Mouse (Mus musculus) limb, embryonic 11.5 days (tissue): Measurements from ENCODE around the gene Bcl10. TPM values are rescaled to one million over a fixed set of nuclear protein-coding genes. Genes with fewer than 3 reads are reported as not detected.

Source experiments
- ATAC-seq: fragments of 200-750 bp; cut with Nextera tagmentation; 2 replicates; pipeline ENCODE4 v1.8.0; 2017; ENCODE audit warnings: low read depth; ENCODE audit not compliant: insufficient number of reproducible peaks, low FRiP score, low TSS enrichment
- DNase-seq: peaks from one replicate; pipeline ENCODE4 v3.0.0-alpha.2; 2015; ENCODE audit warnings: low spot score
- H3K27ac ChIP-seq: fragments of 300-500 bp; sonication (generic); replicated peaks from 2 replicates; pipeline ENCODE4 v1.5.1; 2014; ENCODE audit warnings: low read depth, mild to moderate bottlenecking, low read length
- H3K27me3 ChIP-seq: fragments of 300-500 bp; sonication (generic); 2 replicates; pipeline ENCODE4 v1.6.1; 2014; ENCODE audit warnings: mild to moderate bottlenecking, low read length, mixed read lengths; ENCODE audit not compliant: control insufficient read depth, insufficient read depth
- H3K36me3 ChIP-seq: fragments of 300-500 bp; sonication (generic); 2 replicates; pipeline ENCODE4 v1.6.1; 2014; ENCODE audit warnings: mild to moderate bottlenecking, low read length, moderate library complexity, mixed read lengths; ENCODE audit not compliant: control insufficient read depth, insufficient read depth
- H3K4me1 ChIP-seq: fragments of 300-500 bp; sonication (generic); 2 replicates; pipeline ENCODE4 v1.6.1; 2014; ENCODE audit warnings: low read length, mixed read lengths; ENCODE audit not compliant: control insufficient read depth, insufficient read depth
- H3K4me2 ChIP-seq: fragments of 300-500 bp; sonication (generic); 2 replicates; pipeline ENCODE4 v1.6.1; 2014; ENCODE audit warnings: low read depth, mild to moderate bottlenecking, moderate library complexity; ENCODE audit not compliant: severe bottlenecking
- H3K4me3 ChIP-seq: fragments of 300-500 bp; sonication (generic); 2 replicates; pipeline ENCODE4 v1.5.1; 2014; ENCODE audit warnings: low read depth, low read length
- H3K9ac ChIP-seq: fragments of 300-500 bp; sonication (generic); 2 replicates; pipeline ENCODE4 v1.6.1; 2014; ENCODE audit warnings: mild to moderate bottlenecking, low read length
- H3K9me3 ChIP-seq: fragments of 300-500 bp; sonication (generic); 2 replicates; pipeline ENCODE4 v1.6.1; 2016; ENCODE audit warnings: low read length; ENCODE audit not compliant: control insufficient read depth
- WGBS: fragments of 180-500 bp; shearing (Covaris S2); extraction: QIAGEN DNeasy Blood & Tissue Kit; methylation state at CpG from one replicate; pipeline ENCODE4 v1.1.7; 2014; 5-methylcytosine and 5-hydroxymethylcytosine counted together
- polyA plus RNA-seq: library from polyadenylated mRNA; unstranded; fragments of >200 nt; fragmentation: Nextera tagmentation; extraction: Ambion mirVana; gene quantifications from 2 replicates; pipeline ENCODE4 v1.2.1, GENCODE M21; 2014

Bcl10 gene
- polyA plus RNA-seq, 1 experiment from 2014 or later: 54.7 TPM

DNA sequence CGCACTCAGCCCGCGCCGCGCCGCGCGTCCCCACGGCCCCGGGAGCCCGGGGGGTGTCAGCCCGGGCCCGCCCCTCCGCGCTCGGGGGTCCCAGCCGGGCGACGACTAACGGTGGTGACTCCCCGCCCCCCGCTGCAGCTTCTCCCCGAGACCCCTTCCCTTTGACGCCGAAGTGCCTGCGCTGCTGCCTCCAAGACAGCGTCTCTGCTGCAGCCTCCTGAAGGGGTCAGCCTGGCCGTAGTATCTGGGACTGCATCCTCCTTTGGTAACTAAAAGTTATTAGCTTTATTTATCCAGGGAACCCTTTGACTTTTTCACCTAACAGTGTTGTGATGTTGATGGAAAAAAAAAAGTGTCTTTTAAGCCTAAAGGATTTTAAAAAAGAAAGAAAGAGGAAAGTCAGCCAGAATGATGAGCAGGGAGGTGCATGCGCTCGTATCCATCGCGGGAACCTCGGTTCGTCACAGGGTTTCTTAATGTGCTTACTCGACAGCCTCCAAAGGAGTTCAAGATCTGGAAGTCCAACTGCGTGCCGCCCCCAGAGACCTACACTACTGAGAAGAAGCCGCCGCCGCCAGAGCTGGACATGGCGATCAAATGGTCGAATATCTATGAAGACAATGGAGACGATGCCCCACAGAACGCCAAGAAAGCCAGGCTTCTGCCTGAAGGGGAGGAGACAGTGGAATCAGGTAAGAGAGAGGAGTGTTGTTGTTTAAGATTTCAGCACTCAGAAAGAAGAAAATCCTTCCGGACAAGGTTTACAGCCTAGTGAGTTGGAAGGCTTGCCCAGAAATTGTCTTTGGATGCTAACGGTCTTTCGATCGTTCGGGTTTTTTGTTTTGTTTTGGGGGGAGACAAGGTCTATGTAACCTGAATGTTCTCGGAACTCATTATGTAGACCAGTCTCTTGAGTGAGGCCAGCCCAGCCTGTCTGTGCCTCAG is 16.1 kb downstream of the Bcl10 start:
- Histone ChIP-seq H3K27ac (no peak overlapping the region), H3K4me3 (peak overlapping the region; percentile 94), H3K27me3 (no peaks in the 10 kb centered on the region), H3K4me2 (peak overlapping the region; percentile 68), H3K4me1 (peaks cover 5% of the 10 kb centered on the region), H3K9ac (peak overlapping the region; percentile 87), H3K9me3 (no peaks in the 10 kb centered on the region), H3K36me3 (peaks cover 3% of the 10 kb centered on the region)
- DNase-seq (peak; percentile 40), ATAC-seq (no peak)
- 28% methylated on average over 38 of the region's 50 CpGs for WGBS

DNA sequence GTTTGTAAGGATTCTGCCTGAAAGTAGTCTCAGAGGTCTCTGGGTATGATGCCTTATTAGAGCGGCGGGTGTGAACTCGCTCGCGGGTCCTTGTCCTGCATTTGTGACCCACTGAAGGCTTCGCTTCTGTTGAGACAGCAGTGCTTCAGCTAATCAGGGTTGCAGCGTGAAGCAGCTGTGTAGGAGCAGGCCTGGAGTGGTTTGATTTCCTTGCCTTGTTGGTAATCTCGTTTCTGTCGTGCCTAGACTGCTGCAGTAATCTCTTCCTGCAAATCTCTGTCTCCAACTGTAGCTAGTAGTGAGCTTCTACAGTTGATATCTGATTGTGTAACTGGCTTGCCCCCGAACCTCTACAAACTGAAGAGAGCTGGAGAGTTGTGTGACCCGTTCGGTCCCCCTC is 16.8 kb downstream of the Bcl10 start:
- DNase-seq (no peak), ATAC-seq (no peak)
- H3K4me3 ChIP-seq: no peak overlapping the region

DNA sequence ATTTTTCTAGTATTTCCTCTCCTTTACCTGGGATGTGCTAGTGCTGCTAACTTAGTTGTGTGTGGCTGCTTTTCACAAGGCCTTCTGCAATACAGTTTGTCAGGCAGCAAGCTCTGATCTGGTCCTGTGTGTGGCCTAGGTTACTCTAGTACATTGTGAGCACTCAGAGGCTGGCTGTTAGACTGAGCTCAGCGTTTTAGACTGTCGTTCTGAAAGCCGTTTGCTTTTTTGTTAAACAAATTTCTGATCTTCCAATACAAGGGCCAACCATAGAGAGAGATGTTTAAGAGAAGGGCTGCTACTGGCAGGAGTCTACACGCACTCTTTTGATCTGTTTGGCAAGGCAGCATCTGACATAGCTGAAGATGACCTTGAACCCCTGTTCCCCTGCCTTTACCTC is 17.4 kb downstream of the Bcl10 start:
- Histone ChIP-seq H3K9ac (no peak overlapping the region), H3K4me1 (peaks cover 5% of the 10 kb centered on the region), H3K4me2 (no peak overlapping the region), H3K27me3 (no peaks in the 10 kb centered on the region), H3K4me3 (no peak overlapping the region), H3K9me3 (no peaks in the 10 kb centered on the region), H3K27ac (no peak overlapping the region), H3K36me3 (no peaks in the 10 kb centered on the region; the same call in 1 of the 2 replicates)
- WGBS: 90% methylated on average over 4 of the region's 4 CpGs
- DNase-seq: no peak
- ATAC-seq: no peak

More for the DNA sequence above, 16.8 kb downstream of the Bcl10 start:
- WGBS: 88% methylated on average over 12 of the region's 12 CpGs
- Histone ChIP-seq H3K9ac (no peak overlapping the region), H3K4me2 (no peak overlapping the region), H3K27me3 (no peaks in the 10 kb centered on the region), H3K36me3 (no peaks in the 10 kb centered on the region; the same call in 1 of the 2 replicates), H3K4me1 (peaks cover 5% of the 10 kb centered on the region), H3K9me3 (no peaks in the 10 kb centered on the region), H3K27ac (no peak overlapping the region)

DNA sequence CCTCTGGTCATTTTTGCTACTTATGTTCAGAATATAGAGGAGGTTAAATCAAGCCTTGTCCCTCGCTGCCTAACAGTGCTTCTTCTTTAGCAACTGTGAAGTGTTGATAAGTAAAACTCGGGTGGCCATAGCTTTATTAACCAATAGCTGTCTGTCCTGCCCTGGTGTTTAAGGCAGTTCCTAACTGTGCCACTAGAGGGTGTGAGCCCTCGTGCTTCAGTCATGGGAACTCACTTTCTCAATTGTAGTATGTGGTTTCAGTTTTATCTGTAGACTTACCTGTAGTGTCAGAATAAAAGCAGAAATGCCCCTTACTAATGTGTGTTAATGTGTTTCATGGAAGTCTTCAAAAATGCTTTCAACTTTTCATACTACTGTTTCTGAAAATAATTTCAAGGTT is 19.4 kb downstream of the Bcl10 start:
- no peaks in the 10 kb centered on the region; the same call in 1 of the 2 replicates for H3K36me3 ChIP-seq
- no peak overlapping the region for H3K27ac ChIP-seq
- 16% methylated on average over 3 of the region's 3 CpGs for WGBS
- no peaks in the 10 kb centered on the region for H3K9me3 ChIP-seq
- peaks cover 5% of the 10 kb centered on the region for H3K4me1 ChIP-seq
- no peak overlapping the region for H3K4me3 ChIP-seq
- no peaks in the 10 kb centered on the region for H3K27me3 ChIP-seq
- no peak overlapping the region for H3K9ac ChIP-seq
- ATAC-seq: no peak
- no peak overlapping the region for H3K4me2 ChIP-seq
- DNase-seq: peak; percentile 83

DNA sequence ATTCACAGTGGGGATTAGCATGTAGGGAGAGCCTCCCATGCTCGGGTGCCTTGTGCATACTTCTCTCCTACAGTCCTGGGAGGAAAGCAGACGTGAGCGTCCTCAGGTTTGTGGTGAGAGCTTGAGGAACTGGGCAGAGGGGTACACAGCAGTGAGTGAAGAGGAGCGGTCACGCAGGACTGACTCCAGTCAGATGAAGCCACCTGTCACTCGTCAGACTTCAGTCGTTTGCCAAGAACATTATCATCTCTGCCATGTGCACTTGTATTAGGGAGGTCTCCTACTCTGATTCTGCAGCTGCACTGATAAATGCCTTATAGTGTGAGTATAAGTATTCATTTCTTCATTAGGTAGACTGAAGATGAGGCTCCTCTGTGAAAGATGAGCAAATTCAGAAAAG is 21.7 kb downstream of the Bcl10 start:
- Histone ChIP-seq H3K9ac (no peak overlapping the region), H3K4me3 (no peak overlapping the region), H3K27ac (no peak overlapping the region), H3K36me3 (no peaks in the 10 kb centered on the region; the same call in 1 of the 2 replicates), H3K9me3 (no peaks in the 10 kb centered on the region), H3K4me1 (no peaks in the 10 kb centered on the region), H3K27me3 (no peaks in the 10 kb centered on the region), H3K4me2 (no peak overlapping the region)
- ATAC-seq: no peak
- WGBS: 94% methylated on average over 7 of the region's 7 CpGs
- DNase-seq: no peak

DNA sequence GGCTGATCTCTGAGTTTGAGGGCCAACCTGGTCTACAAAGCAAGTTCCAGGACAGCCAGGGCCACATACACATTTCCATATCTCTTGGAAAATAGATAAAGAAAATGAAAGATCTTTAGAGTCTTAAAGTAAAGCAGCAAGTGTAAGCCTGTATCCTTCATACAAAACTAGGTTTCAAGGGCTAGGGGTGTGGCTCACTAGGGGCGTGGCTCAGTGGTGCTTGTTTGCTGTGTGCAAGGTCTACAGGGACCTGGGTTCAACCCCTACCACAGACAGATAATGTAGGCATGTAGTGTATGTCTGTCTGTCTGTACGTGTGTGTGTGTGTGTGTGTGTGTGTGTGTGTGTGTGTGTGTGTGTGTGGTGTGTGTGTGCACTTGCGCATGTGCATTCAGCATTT is 23.3 kb downstream of the Bcl10 start:
- DNase-seq (no peak), ATAC-seq (no peak)
- Histone ChIP-seq H3K27me3 (no peaks in the 10 kb centered on the region), H3K36me3 (no peaks in the 10 kb centered on the region; the same call in 1 of the 2 replicates), H3K4me1 (0 out of 2 replicates have a peak, but pooled peaks cover 2% of the 10 kb centered on the region), H3K4me2 (no peak overlapping the region), H3K9me3 (no peaks in the 10 kb centered on the region), H3K9ac (no peak overlapping the region), H3K4me3 (no peak overlapping the region), H3K27ac (no peak overlapping the region)
- WGBS: 78% methylated on average over 3 of the region's 3 CpGs

DNA sequence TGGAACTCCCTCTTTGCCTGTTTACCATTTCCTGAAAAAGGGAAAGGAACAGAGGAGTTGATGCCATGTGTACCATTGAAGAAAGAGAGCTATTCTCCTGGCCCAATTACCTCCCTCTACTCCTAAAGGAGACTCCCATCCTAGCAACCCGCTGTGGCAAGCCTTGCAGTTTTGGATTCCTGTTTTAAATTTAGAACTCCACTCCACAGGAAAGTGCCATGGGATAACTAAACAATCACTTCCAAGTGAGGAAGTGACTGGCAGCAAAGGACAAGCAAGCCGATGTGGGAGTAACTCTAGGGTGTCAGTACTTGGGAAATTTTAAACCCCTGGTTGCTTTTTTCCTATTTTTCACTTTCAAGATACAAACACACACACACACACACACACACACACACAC is 24.1 kb downstream of the Bcl10 start:
- no peaks in the 10 kb centered on the region for H3K27me3 ChIP-seq
- ATAC-seq (no peak), DNase-seq (no peak)
- H3K9me3 ChIP-seq: no peaks in the 10 kb centered on the region
- H3K27ac ChIP-seq: no peak overlapping the region
- 72% methylated on average over 2 of the region's 2 CpGs for WGBS
- H3K9ac ChIP-seq: no peak overlapping the region
- no peaks in the 10 kb centered on the region; the same call in 1 of the 2 replicates for H3K36me3 ChIP-seq
- 0 out of 2 replicates have a peak, but pooled peaks cover 2% of the 10 kb centered on the region for H3K4me1 ChIP-seq
- H3K4me2 ChIP-seq: no peak overlapping the region
- no peak overlapping the region for H3K4me3 ChIP-seq

DNA sequence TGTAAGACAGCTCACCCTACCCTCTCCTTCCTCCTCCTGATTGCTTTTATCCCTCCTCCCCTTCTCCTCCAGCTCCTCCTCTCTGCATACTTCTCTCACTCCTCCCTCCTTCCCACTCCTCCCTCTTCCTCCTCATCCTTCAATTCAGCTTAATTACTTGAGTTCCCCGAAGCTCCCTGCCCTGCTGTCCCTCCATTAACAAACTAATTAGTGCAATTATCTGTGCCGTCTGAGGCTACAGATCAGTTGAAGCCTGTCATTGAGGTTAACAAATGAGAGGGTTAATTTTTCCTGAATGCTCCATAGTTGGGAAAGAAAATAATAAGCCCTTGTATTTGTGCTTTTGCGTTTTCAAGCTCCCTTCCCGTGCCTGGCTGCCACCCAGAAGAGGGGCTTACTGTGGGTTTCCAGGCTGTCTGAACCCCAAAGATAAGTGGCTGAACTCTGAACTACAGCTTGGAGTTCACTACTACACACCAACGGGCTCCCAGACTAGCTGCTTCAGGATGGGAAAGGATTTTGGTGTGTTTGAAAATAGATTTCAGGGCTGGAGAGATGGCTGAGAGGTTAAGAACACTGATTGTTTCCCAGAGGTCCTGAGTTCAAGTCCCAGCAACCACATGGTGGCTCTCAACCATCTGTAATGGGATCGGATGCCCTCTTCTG is 25.1 kb downstream of the Bcl10 start:
- Histone ChIP-seq H3K27me3 (no peaks in the 10 kb centered on the region), H3K4me3 (no peak overlapping the region), H3K9ac (no peak overlapping the region), H3K4me1 (0 out of 2 replicates have a peak, but pooled peaks cover 2% of the 10 kb centered on the region), H3K27ac (no peak overlapping the region), H3K36me3 (no peaks in the 10 kb centered on the region), H3K9me3 (no peaks in the 10 kb centered on the region), H3K4me2 (no peak overlapping the region)
- 44% methylated on average over 6 of the region's 6 CpGs for WGBS
- no peak for ATAC-seq
- DNase-seq: no peak
